Mouse (Mus musculus) MEL (cell line): ENCODE results near the gene Pin1. TPM values are rescaled to one million over a fixed set of nuclear protein-coding genes. Genes with fewer than 3 reads are reported as not detected.
A peak's percentile ranks its signal among the peaks of the same experiment; 100 is the strongest.

Experiments used
- DNase-seq: peaks from one replicate; pipeline ENCODE4 v3.0.0; 2011; ENCODE audit warnings: low read depth, low spot score
- H3K27ac ChIP-seq: 2 replicates; pipeline ENCODE4 v1.5.1; 2012; ENCODE audit warnings: low read depth, mild to moderate bottlenecking, control low read depth, low read length, moderate library complexity; ENCODE audit not compliant: control insufficient read depth
- H3K27me3 ChIP-seq, 2 experiments: fragments of 150-350 bp in 1 of 2; sonication (generic) in 1 of 2; 2 replicates each; pipeline ENCODE4 v1.6.1; 2012; ENCODE audit warnings: low read length in 2 of 2, mild to moderate bottlenecking in 2 of 2, improper control_type of control experiment in 1 of 2, moderate library complexity in 1 of 2; ENCODE audit not compliant: insufficient read depth in 2 of 2, control insufficient read depth in 1 of 2
- H3K36me3 ChIP-seq, 2 experiments: 2 replicates each; pipeline ENCODE4 v1.6.1; 2012 to 2014; ENCODE audit warnings: low read length in 2 of 2, improper control_type of control experiment in 1 of 2, inconsistent platforms in 1 of 2, mild to moderate bottlenecking in 1 of 2; ENCODE audit not compliant: insufficient read depth in 2 of 2, control insufficient read depth in 1 of 2
- H3K4me1 ChIP-seq, 2 experiments: fragments of 150-350 bp in 1 of 2; sonication (generic) in 1 of 2; 2 replicates each; pipeline ENCODE4 v1.6.1; 2012; ENCODE audit warnings: low read length in 2 of 2, improper control_type of control experiment in 1 of 2, mild to moderate bottlenecking in 1 of 2; ENCODE audit not compliant: insufficient read depth in 2 of 2, control insufficient read depth in 1 of 2
- H3K4me3 ChIP-seq, 2 experiments: fragments of 150-350 bp in 1 of 2; sonication (generic) in 1 of 2; 2 replicates each; pipeline ENCODE4 v1.5.1; 2012; ENCODE audit warnings: low read depth in 2 of 2, low read length in 2 of 2, mild to moderate bottlenecking in 2 of 2, moderate library complexity in 2 of 2, control low read depth in 1 of 2, improper control_type of control experiment in 1 of 2; ENCODE audit not compliant: control insufficient read depth in 1 of 2, insufficient read depth in 1 of 2
- H3K79me2 ChIP-seq: 2 replicates; pipeline ENCODE4 v1.6.1; 2012; ENCODE audit warnings: mild to moderate bottlenecking, low read length, moderate library complexity; ENCODE audit not compliant: control insufficient read depth, poor library complexity, insufficient read depth
- H3K9ac ChIP-seq: 2 replicates; pipeline ENCODE4 v1.6.1; 2012; ENCODE audit warnings: low read depth, mild to moderate bottlenecking, control low read depth, low read length, moderate library complexity; ENCODE audit not compliant: control insufficient read depth, poor library complexity, severe bottlenecking
- H3K9me3 ChIP-seq: fragments of 150-350 bp; sonication (generic); replicated peaks from 2 replicates; pipeline ENCODE4 v1.6.1; 2012; ENCODE audit warnings: mild to moderate bottlenecking, low read length, improper control_type of control experiment, moderate library complexity; ENCODE audit not compliant: insufficient read depth
- BHLHE40 ChIP-seq: IDR thresholded peaks from 2 replicates; pipeline ENCODE4 v1.6.1; 2012; ENCODE audit warnings: low read depth, mild to moderate bottlenecking, inconsistent platforms, low read length, improper control_type of control experiment, borderline replicate concordance
- CHD1 ChIP-seq: IDR thresholded peaks from 2 replicates; pipeline ENCODE4 v1.6.1; 2012; ENCODE audit warnings: low read depth, mild to moderate bottlenecking, inconsistent platforms, low read length, improper control_type of control experiment
- CHD2 ChIP-seq: IDR thresholded peaks from 2 replicates; pipeline ENCODE4 v1.6.1; 2011; ENCODE audit warnings: low read length, improper control_type of control experiment
- CTCF ChIP-seq, 3 experiments: IDR thresholded peaks in 2 of 3; conservative IDR thresholded peaks in 1 of 3; 2 replicates each; pipeline ENCODE4 v1.5.1; 2011 to 2012; ENCODE audit warnings: low read length in 3 of 3, low read depth in 2 of 3, mild to moderate bottlenecking in 2 of 3, improper control_type of control experiment in 1 of 3, inconsistent platforms in 1 of 3, mixed read lengths in 1 of 3, moderate library complexity in 1 of 3; ENCODE audit not compliant: control insufficient read depth in 1 of 3, insufficient read depth in 1 of 3, poor library complexity in 1 of 3, severe bottlenecking in 1 of 3
- E2F4 ChIP-seq: IDR thresholded peaks from 2 replicates; pipeline ENCODE4 v1.6.1; 2011; ENCODE audit warnings: low read depth, low read length, improper control_type of control experiment, borderline replicate concordance
- ELF1 ChIP-seq: IDR thresholded peaks from 2 replicates; pipeline ENCODE4 v1.6.1; 2014; ENCODE audit warnings: low read depth, mild to moderate bottlenecking, inconsistent platforms, low read length, improper control_type of control experiment, moderate library complexity
- EP300 ChIP-seq, 2 experiments: IDR thresholded peaks; 2 replicates each; pipeline ENCODE4 v1.6.1; 2011; ENCODE audit warnings: improper control_type of control experiment in 2 of 2, low read length in 2 of 2, low read depth in 1 of 2, mild to moderate bottlenecking in 1 of 2
- ETS1 ChIP-seq: IDR thresholded peaks from 2 replicates; pipeline ENCODE4 v1.6.1; 2012; ENCODE audit warnings: low read depth, mild to moderate bottlenecking, inconsistent platforms, low read length, improper control_type of control experiment, moderate library complexity
- GABPA ChIP-seq: IDR thresholded peaks from 2 replicates; pipeline ENCODE4 v1.6.1; 2012; ENCODE audit warnings: low read depth, mild to moderate bottlenecking, inconsistent platforms, low read length, improper control_type of control experiment, moderate library complexity
- GATA1 ChIP-seq: IDR thresholded peaks from 2 replicates; pipeline ENCODE4 v1.6.1; 2011; ENCODE audit warnings: low read depth, low read length, improper control_type of control experiment
- HCFC1 ChIP-seq: IDR thresholded peaks from 2 replicates; pipeline ENCODE4 v1.6.1; 2012; ENCODE audit warnings: low read depth, mild to moderate bottlenecking, inconsistent platforms, low read length, improper control_type of control experiment, moderate library complexity
- JUND ChIP-seq: IDR thresholded peaks from 2 replicates; pipeline ENCODE4 v1.6.1; 2011; ENCODE audit warnings: low read depth, mild to moderate bottlenecking, improper control_type of control experiment, low read length
- KAT2A ChIP-seq: conservative IDR thresholded peaks from 2 replicates; pipeline ENCODE4 v1.6.1; 2012; ENCODE audit warnings: low read depth, low read length, improper control_type of control experiment, inconsistent platforms
- MAFK ChIP-seq: IDR thresholded peaks from 2 replicates; pipeline ENCODE4 v1.6.1; 2011; ENCODE audit warnings: low read depth, mild to moderate bottlenecking, low read length, improper control_type of control experiment, borderline replicate concordance
- MAX ChIP-seq: IDR thresholded peaks from 2 replicates; pipeline ENCODE4 v1.6.1; 2011; ENCODE audit warnings: low read length, improper control_type of control experiment
- MAZ ChIP-seq: IDR thresholded peaks from 2 replicates; pipeline ENCODE4 v1.6.1; 2012; ENCODE audit warnings: low read depth, mild to moderate bottlenecking, inconsistent platforms, low read length, improper control_type of control experiment
- MEF2A ChIP-seq: IDR thresholded peaks from 2 replicates; pipeline ENCODE4 v1.6.1; 2014; ENCODE audit warnings: low read depth, mild to moderate bottlenecking, inconsistent platforms, low read length, improper control_type of control experiment; ENCODE audit not compliant: poor library complexity, insufficient replicate concordance, severe bottlenecking; ENCODE audit errors: extremely low read depth
- MXI1 ChIP-seq: IDR thresholded peaks from 2 replicates; pipeline ENCODE4 v1.6.1; 2011; ENCODE audit warnings: mild to moderate bottlenecking, low read depth, low read length, improper control_type of control experiment
- MYB ChIP-seq: IDR thresholded peaks from 2 replicates; pipeline ENCODE4 v1.6.1; 2011; ENCODE audit warnings: mild to moderate bottlenecking, low read depth, low read length, improper control_type of control experiment
- MYC ChIP-seq: IDR thresholded peaks from 2 replicates; pipeline ENCODE4 v1.6.1; 2011; ENCODE audit warnings: low read depth, mild to moderate bottlenecking, low read length, improper control_type of control experiment, moderate library complexity
- NELFE ChIP-seq: IDR thresholded peaks from 2 replicates; pipeline ENCODE4 v1.6.1; 2011; ENCODE audit warnings: low read depth, low read length, improper control_type of control experiment
- NRF1 ChIP-seq: IDR thresholded peaks from 2 replicates; pipeline ENCODE4 v1.6.1; 2014; ENCODE audit warnings: low read depth, mild to moderate bottlenecking, inconsistent platforms, low read length, improper control_type of control experiment, moderate library complexity; ENCODE audit not compliant: poor library complexity, insufficient read depth, severe bottlenecking
- POLR2A ChIP-seq, 2 experiments: IDR thresholded peaks; 2 replicates each; pipeline ENCODE4 v1.6.1; 2011 to 2012; ENCODE audit warnings: low read length in 2 of 2, mild to moderate bottlenecking in 2 of 2, control low read depth in 1 of 2, improper control_type of control experiment in 1 of 2, low read depth in 1 of 2, moderate library complexity in 1 of 2; ENCODE audit not compliant: control insufficient read depth in 1 of 2, insufficient read depth in 1 of 2, poor library complexity in 1 of 2
- POLR2AphosphoS2 ChIP-seq: IDR thresholded peaks from 2 replicates; pipeline ENCODE4 v1.6.1; 2011; ENCODE audit warnings: low read length, improper control_type of control experiment
- POLR2AphosphoS5 ChIP-seq: IDR thresholded peaks from 2 replicates; pipeline ENCODE4 v1.6.1; 2012; ENCODE audit warnings: low read depth, borderline replicate concordance, mild to moderate bottlenecking, inconsistent platforms, low read length, moderate library complexity, mixed read lengths
- RAD21 ChIP-seq: IDR thresholded peaks from 2 replicates; pipeline ENCODE4 v1.6.1; 2011; ENCODE audit warnings: mild to moderate bottlenecking, low read depth, low read length, improper control_type of control experiment
- RCOR1 ChIP-seq: IDR thresholded peaks from 2 replicates; pipeline ENCODE4 v1.6.1; 2012; ENCODE audit warnings: low read depth, mild to moderate bottlenecking, inconsistent platforms, low read length, improper control_type of control experiment
- SIN3A ChIP-seq: IDR thresholded peaks from 2 replicates; pipeline ENCODE4 v1.6.1; 2012; ENCODE audit warnings: low read length, improper control_type of control experiment, inconsistent platforms
- SMC3 ChIP-seq: IDR thresholded peaks from 2 replicates; pipeline ENCODE4 v1.6.1; 2011; ENCODE audit warnings: low read depth, low read length, improper control_type of control experiment
- TAL1 ChIP-seq: IDR thresholded peaks from 2 replicates; pipeline ENCODE4 v1.6.1; 2012; ENCODE audit warnings: mild to moderate bottlenecking, inconsistent platforms, low read length, moderate library complexity, mixed read lengths
- TBP ChIP-seq: IDR thresholded peaks from 2 replicates; pipeline ENCODE4 v1.8.0; 2011; ENCODE audit warnings: low read depth, low read length, improper control_type of control experiment
- TCF12 ChIP-seq: IDR thresholded peaks from 2 replicates; pipeline ENCODE4 v1.6.1; 2014; ENCODE audit warnings: low read depth, mild to moderate bottlenecking, inconsistent platforms, low read length, improper control_type of control experiment, moderate library complexity
- UBTF ChIP-seq: IDR thresholded peaks from 2 replicates; pipeline ENCODE4 v1.6.1; 2012; ENCODE audit warnings: low read depth, mild to moderate bottlenecking, inconsistent platforms, low read length, improper control_type of control experiment, moderate library complexity, borderline replicate concordance; ENCODE audit not compliant: insufficient read depth
- USF1 ChIP-seq: IDR thresholded peaks from 2 replicates; pipeline ENCODE4 v1.6.1; 2014; ENCODE audit warnings: low read depth, mild to moderate bottlenecking, inconsistent platforms, low read length, improper control_type of control experiment, moderate library complexity
- USF2 ChIP-seq, 2 experiments: IDR thresholded peaks; 2 replicates each; pipeline ENCODE4 v1.6.1; 2011 to 2012; ENCODE audit warnings: improper control_type of control experiment in 2 of 2, low read length in 2 of 2, borderline replicate concordance in 1 of 2, inconsistent platforms in 1 of 2, low read depth in 1 of 2, mild to moderate bottlenecking in 1 of 2; ENCODE audit not compliant: insufficient read depth in 1 of 2
- ZC3H11A ChIP-seq: IDR thresholded peaks from 2 replicates; pipeline ENCODE4 v1.6.1; 2012; ENCODE audit warnings: low read depth, mild to moderate bottlenecking, inconsistent platforms, low read length, improper control_type of control experiment
- ZKSCAN1 ChIP-seq: IDR thresholded peaks from 2 replicates; pipeline ENCODE4 v1.6.1; 2012; ENCODE audit warnings: low read depth, mild to moderate bottlenecking, inconsistent platforms, low read length, improper control_type of control experiment, moderate library complexity
- ZMIZ1 ChIP-seq: IDR thresholded peaks from 2 replicates; pipeline ENCODE4 v1.6.1; 2012; ENCODE audit warnings: low read depth, mild to moderate bottlenecking, inconsistent platforms, low read length, improper control_type of control experiment, moderate library complexity
- polyA plus RNA-seq, 2 experiments: library from polyadenylated mRNA; stranded (reverse) in 1 of 2; unstranded in 1 of 2; fragments of >175 nt in 1 of 2; fragments of >200 nt in 1 of 2; gene quantifications; 2 replicates each; pipeline versions ENCODE4 v1.2.1 to v1.2.4; 2012; ENCODE audit warnings: low replicate concordance in 2 of 2, low read depth in 1 of 2; ENCODE audit not compliant: insufficient read length in 2 of 2, insufficient read depth in 1 of 2, missing spikeins in 1 of 2
- total RNA-seq: library from RNA; depleted of rRNA; stranded (reverse); fragments of 300-350 nt; gene quantifications from 2 replicates; pipeline ENCODE4 v1.2.3, GENCODE M21; 2012

Gene Pin1
- total and polyA plus RNA-seq, 3 experiments = 136 to 202 (median 201) TPM

DNA sequence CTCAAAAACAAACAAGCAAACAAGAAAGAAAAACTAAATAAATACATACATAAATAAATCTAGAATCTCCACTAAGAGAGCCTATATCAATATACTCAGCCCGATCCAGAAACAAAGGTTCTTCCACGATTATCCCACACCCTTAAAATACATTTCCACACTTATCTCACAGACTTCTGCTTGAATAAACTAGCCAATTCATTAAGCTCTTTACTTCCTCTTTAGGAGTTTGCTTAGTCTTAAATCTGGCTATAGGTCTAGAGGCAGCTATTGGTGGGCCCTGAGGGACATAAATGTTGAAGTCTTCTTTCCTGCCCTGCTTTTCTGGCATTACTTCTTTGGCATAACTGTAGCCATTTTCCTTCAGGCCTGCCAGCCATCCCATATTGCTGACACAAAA, 20.6 kb upstream of the Pin1 start:
- no peak overlapping the region for H3K27ac ChIP-seq
- no peaks in the 10 kb centered on the region for H3K79me2 ChIP-seq
- peaks cover 0 to 15% of the 10 kb centered on the region in 2 experiments; a peak in 2 of 4 replicates for H3K36me3 ChIP-seq
- H3K9me3 ChIP-seq = no peaks in the 10 kb centered on the region
- H3K4me1 ChIP-seq = peaks cover 3 to 12% of the 10 kb centered on the region in 2 experiments; a peak in 3 of 4 replicates
- peak; percentile 85 for DNase-seq
- no peak overlapping the region for H3K4me3 ChIP-seq
- H3K9ac ChIP-seq = no peak overlapping the region
- H3K27me3 ChIP-seq = no peaks in the 10 kb centered on the region
- TF ChIP-seq RCOR1 (peak; percentile 64), ELF1 (no peak), NRF1 (no peak), TAL1 (no peak), USF1 (no peak), CTCF (IDR thresholded peaks at IDR 0.05 in 2 of 3, conservative IDR thresholded peaks at IDR 0.05 in 1 of 3; ENCODE audit: control insufficient read depth in 1 of 3, insufficient read depth in 1 of 3, low read depth in 2 of 3, low read length in 3 of 3, poor library complexity in 1 of 3, severe bottlenecking in 1 of 3) (no peak), MAZ (no peak), MXI1 (no peak), POLR2AphosphoS5 (no peak), POLR2A (IDR thresholded peaks at IDR 0.05; ENCODE audit: control insufficient read depth in 1 of 2, insufficient read depth in 1 of 2, low read depth in 1 of 2, low read length in 2 of 2, poor library complexity in 1 of 2) (no peak), TBP (no peak), MYC (no peak), CHD2 (no peak), GATA1 (peak; percentile 80), RAD21 (no peak), ETS1 (no peak), MAFK (no peak; the same call in 1 of the 2 replicates), ZMIZ1 (no peak), SMC3 (peak; percentile 22; the same call in 1 of the 2 replicates), MAX (no peak), E2F4 (no peak), NELFE (no peak), MEF2A (no peak), UBTF (no peak), HCFC1 (0 out of 2 replicates have a peak, but pooled peaks have one; percentile 30), USF2 (IDR thresholded peaks at IDR 0.05; ENCODE audit: borderline replicate concordance in 1 of 2, insufficient read depth in 1 of 2, low read depth in 1 of 2, low read length in 2 of 2) (no peak), JUND (no peak), GABPA (no peak), TCF12 (no peak), ZKSCAN1 (no peak), KAT2A (no peak), SIN3A (0 out of 2 replicates have a peak, but pooled peaks have one; percentile 13), ZC3H11A (no peak), POLR2AphosphoS2 (no peak), MYB (no peak), BHLHE40 (no peak), CHD1 (no peak), EP300 (IDR thresholded peaks at IDR 0.05; ENCODE audit: low read depth in 1 of 2, low read length in 2 of 2) (peak in 1 of 2 experiments; percentile 68; a peak in 2 of 4 replicates)
